Mouse (Mus musculus): Measurements from ENCODE around the gene Rnf123. TPM values are rescaled to one million over a fixed set of nuclear protein-coding genes. Genes with fewer than 3 reads are reported as not detected.

Rnf123 gene
- polyA plus RNA-seq, 1 experiment = not detected

- Histone ChIP-seq H3K27ac (ENCODE audit: insufficient read depth, low read depth, low read length) (no peak overlapping the region), H3K4me3 (ENCODE audit: insufficient read depth, low read depth, low read length) (no peak overlapping the region), H3K4me1 (ENCODE audit: control insufficient read depth, insufficient read depth, low read length) (peaks cover 2% of the 10 kb centered on the region)
- TF ChIP-seq CTCF (IDR thresholded peaks at IDR 0.05; ENCODE audit: insufficient read depth, low read depth, low read length) (no peak), POLR2A (IDR thresholded peaks at IDR 0.05; ENCODE audit: insufficient read depth, low read depth, low read length) (no peak)
- 90% methylated on average over 9 of the region's 9 CpGs for WGBS
These were observed 24.9 kb downstream of the Rnf123 start for GRCm38 (mm10) chr9:108058291-108058690.

DNA sequence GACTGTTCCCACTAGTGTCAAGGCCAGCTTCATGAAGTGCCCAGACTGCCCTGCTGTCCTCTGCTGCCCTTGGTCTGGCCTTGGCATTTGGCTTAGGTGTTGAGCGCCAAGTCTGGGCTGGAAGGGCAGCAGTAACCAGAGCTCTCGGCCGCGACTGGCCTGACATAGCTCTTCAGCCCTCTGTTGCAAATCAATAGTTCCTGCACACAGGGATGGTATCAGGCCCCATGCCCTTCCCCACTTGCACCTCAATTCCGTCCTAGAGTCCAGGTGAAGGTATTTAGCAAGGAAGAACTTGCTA is 25.9 kb downstream of the Rnf123 start:
- TF ChIP-seq CTCF (IDR thresholded peaks at IDR 0.05; ENCODE audit: insufficient read depth, low read depth, low read length) (no peak), POLR2A (IDR thresholded peaks at IDR 0.05; ENCODE audit: insufficient read depth, low read depth, low read length) (no peak)
- Histone ChIP-seq H3K4me1 (ENCODE audit: control insufficient read depth, insufficient read depth, low read length) (peaks cover 8% of the 10 kb centered on the region), H3K27ac (ENCODE audit: insufficient read depth, low read depth, low read length) (no peak overlapping the region), H3K4me3 (ENCODE audit: insufficient read depth, low read depth, low read length) (no peak overlapping the region)
- 82% methylated on average over 5 of the region's 5 CpGs for WGBS

DNA sequence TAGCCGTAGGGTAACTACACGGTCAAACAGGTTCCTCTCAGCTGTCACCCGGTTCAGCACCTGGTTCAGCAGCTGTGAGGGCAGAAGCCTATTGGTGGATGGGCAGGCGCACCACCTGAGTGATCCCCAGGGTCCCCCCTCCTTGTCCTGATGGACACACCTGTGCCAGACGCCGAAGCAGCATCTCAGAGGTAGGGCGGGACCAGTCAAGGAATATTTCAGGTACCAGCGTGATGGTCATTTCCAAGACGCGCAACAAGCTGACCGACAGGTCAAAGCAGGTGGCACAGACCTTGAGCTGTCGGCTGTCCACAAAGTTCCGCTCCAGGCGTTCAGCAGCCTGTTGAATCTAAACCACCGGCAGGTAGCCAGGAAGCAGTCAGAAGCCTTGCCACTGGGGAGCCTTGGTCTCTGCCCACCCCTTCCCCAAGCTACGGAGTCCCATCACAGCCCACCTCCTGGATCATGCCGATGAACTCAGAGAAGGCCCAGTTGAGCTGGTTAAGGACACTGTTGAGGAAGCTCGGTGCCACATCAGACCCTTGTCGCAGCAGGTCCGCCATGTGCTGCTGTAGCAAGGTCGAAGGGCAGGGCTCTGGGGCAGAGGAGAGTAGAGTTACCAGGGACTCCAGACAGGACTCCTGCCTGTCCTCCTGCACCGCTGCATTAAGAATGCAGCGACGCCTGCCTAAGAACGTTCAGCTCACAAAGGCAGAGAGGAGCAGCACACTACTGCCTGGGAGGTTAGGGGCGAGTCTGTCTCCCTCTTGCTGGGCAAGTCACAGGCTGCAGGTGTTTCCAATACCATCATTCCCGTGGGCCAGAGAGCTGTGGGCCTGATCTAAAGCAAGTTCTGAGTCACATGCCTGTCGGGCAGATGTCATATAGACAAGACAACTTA is 26.5 kb downstream of the Rnf123 start:
- no peak overlapping the region for H3K27ac ChIP-seq (ENCODE audit: insufficient read depth, low read depth, low read length)
- WGBS = 80% methylated on average over 28 of the region's 28 CpGs
- H3K4me1 ChIP-seq (ENCODE audit: control insufficient read depth, insufficient read depth, low read length) = peaks cover 8% of the 10 kb centered on the region
- no peak overlapping the region for H3K4me3 ChIP-seq (ENCODE audit: insufficient read depth, low read depth, low read length)
- TF ChIP-seq CTCF (IDR thresholded peaks at IDR 0.05; ENCODE audit: insufficient read depth, low read depth, low read length) (no peak), POLR2A (IDR thresholded peaks at IDR 0.05; ENCODE audit: insufficient read depth, low read depth, low read length) (no peak)

GRCm38 (mm10) chr9:108055661-108056237 is 27.4 kb downstream of the Rnf123 start:
- peaks cover 11% of the 10 kb centered on the region for H3K4me1 ChIP-seq (ENCODE audit: control insufficient read depth, insufficient read depth, low read length)
- TF ChIP-seq POLR2A (IDR thresholded peaks at IDR 0.05; ENCODE audit: insufficient read depth, low read depth, low read length) = no peak
- no peak for TF ChIP-seq CTCF (IDR thresholded peaks at IDR 0.05; ENCODE audit: insufficient read depth, low read depth, low read length)
- H3K4me3 ChIP-seq (ENCODE audit: insufficient read depth, low read depth, low read length) = no peak overlapping the region
- 85% methylated on average over 6 of the region's 6 CpGs for WGBS
- no peak overlapping the region for H3K27ac ChIP-seq (ENCODE audit: insufficient read depth, low read depth, low read length)

DNA sequence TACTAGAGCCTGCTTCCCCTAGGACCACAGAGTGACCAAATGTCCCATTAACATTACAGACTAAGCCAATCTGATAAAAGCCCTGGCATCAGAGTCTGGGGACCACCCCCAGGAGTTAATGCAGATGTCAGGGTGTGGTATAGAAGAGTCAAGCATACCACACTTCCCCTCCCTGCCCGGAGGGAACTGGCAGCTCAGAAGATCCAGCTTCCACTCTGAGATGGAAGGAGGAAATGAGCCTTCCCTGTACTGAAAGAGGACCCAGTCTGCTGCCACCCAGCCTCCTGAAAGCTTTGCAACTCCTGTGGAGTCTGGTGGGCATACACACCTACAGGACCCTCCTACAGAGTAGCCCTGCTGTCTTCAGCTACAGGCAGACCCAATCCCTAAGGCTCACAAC is 28.1 kb downstream of the Rnf123 start:
- Histone ChIP-seq H3K27ac (ENCODE audit: insufficient read depth, low read depth, low read length) (no peak overlapping the region), H3K4me3 (ENCODE audit: insufficient read depth, low read depth, low read length) (no peak overlapping the region), H3K4me1 (ENCODE audit: control insufficient read depth, insufficient read depth, low read length) (peaks cover 15% of the 10 kb centered on the region)
- TF ChIP-seq CTCF (IDR thresholded peaks at IDR 0.05; ENCODE audit: insufficient read depth, low read depth, low read length) (no peak), POLR2A (IDR thresholded peaks at IDR 0.05; ENCODE audit: insufficient read depth, low read depth, low read length) (no peak)
- 92% methylated on average over 1 of the region's 1 CpGs for WGBS

GRCm38 (mm10) chr9:108054331-108055040 is 28.7 kb downstream of the Rnf123 start:
- no peak overlapping the region for H3K27ac ChIP-seq (ENCODE audit: insufficient read depth, low read depth, low read length)
- H3K4me1 ChIP-seq (ENCODE audit: control insufficient read depth, insufficient read depth, low read length) = peaks cover 21% of the 10 kb centered on the region
- no peak overlapping the region for H3K4me3 ChIP-seq (ENCODE audit: insufficient read depth, low read depth, low read length)
- WGBS = 89% methylated on average over 22 of the region's 22 CpGs
- TF ChIP-seq CTCF (IDR thresholded peaks at IDR 0.05; ENCODE audit: insufficient read depth, low read depth, low read length) (no peak), POLR2A (IDR thresholded peaks at IDR 0.05; ENCODE audit: insufficient read depth, low read depth, low read length) (no peak)

- no peak overlapping the region for H3K4me3 ChIP-seq (ENCODE audit: insufficient read depth, low read depth, low read length)
- WGBS = 89% methylated on average over 15 of the region's 15 CpGs
- no peak for TF ChIP-seq CTCF (IDR thresholded peaks at IDR 0.05; ENCODE audit: insufficient read depth, low read depth, low read length)
- TF ChIP-seq POLR2A (IDR thresholded peaks at IDR 0.05; ENCODE audit: insufficient read depth, low read depth, low read length) = no peak
- H3K4me1 ChIP-seq (ENCODE audit: control insufficient read depth, insufficient read depth, low read length) = peaks cover 23% of the 10 kb centered on the region
- H3K27ac ChIP-seq (ENCODE audit: insufficient read depth, low read depth, low read length) = no peak overlapping the region
These were observed 29.4 kb downstream of the Rnf123 start for GRCm38 (mm10) chr9:108053665-108054225.

GRCm38 (mm10) chr9:108052885-108053664 is 30.1 kb downstream of the Rnf123 start, which contains the start of gene Amigo3:
Amigo3 (plus strand) TSS chr9:108053159.
- H3K4me1 ChIP-seq (ENCODE audit: control insufficient read depth, insufficient read depth, low read length) = peaks cover 25% of the 10 kb centered on the region
- 55% methylated on average over 20 of the region's 20 CpGs for WGBS
- H3K4me3 ChIP-seq (ENCODE audit: insufficient read depth, low read depth, low read length) = no peak within 1 kb of the TSS
- TF ChIP-seq CTCF (IDR thresholded peaks at IDR 0.05; ENCODE audit: insufficient read depth, low read depth, low read length) (peak; percentile 69), POLR2A (IDR thresholded peaks at IDR 0.05; ENCODE audit: insufficient read depth, low read depth, low read length) (no peak)
- H3K27ac ChIP-seq (ENCODE audit: insufficient read depth, low read depth, low read length) = no peak within 1 kb of the TSS

Data from olfactory bulb, adult 2 months (tissue).